Mouse (Mus musculus): ENCODE results near the gene Tbk1. TPM values are rescaled to one million over a fixed set of nuclear protein-coding genes. Genes with fewer than 3 reads are reported as not detected.

Tbk1 gene
- polyA plus RNA-seq, 1 experiment: 288 TPM

DNA sequence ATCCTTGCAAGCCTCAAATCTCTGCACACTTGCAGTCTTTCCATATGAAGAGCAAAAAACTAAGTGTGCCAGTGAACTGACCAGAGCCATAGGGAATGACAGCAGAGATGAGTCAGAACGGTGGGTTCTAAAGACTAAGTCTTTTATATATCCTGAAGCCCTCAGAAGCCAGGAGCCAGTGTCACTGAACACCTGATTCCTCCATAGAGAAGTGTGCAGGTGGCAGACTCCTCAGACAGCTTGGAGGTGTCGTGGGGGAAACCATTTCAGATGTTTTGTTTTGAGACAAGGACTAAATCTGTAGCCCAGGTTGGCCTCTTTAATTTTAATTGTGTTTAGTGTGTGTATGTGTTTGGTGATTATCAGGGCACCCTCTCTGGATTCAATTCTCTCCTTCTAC, 87.5 kb downstream of the Tbk1 start:
- 78% methylated on average over 2 of the region's 2 CpGs for WGBS
- TF ChIP-seq POLR2A (IDR thresholded peaks at IDR 0.05; ENCODE audit: insufficient read depth, low read depth, low read length) (no peak), CTCF (IDR thresholded peaks at IDR 0.05; ENCODE audit: insufficient read depth, low read depth, low read length) (no peak)
- H3K27ac ChIP-seq (ENCODE audit: insufficient read depth, low read depth, low read length): no peak overlapping the region
- no peak overlapping the region for H3K4me3 ChIP-seq (ENCODE audit: insufficient read depth, low read depth, low read length)
- H3K4me1 ChIP-seq (ENCODE audit: control insufficient read depth, insufficient read depth, low read length): no peaks in the 10 kb centered on the region

DNA sequence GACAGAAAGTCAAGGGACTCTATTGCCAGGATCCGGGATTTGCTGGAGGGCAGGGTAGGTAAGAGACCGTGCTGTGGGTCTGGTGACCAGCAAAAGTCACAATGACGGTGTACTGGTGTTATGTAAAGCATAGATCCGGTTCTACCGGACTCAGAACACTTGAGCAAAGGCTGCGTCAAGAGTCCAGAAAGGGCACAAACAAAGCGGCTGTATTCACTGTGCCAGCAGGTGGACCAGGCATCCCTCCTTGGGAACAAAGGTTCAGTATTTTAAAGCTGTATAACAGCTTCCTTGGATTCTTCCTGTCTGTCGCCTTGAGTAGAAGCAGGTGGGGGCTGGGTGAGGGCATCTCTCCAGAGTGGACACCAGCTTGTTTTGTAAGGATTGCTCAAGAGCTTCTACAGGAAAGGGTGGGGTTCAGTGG, 88.1 kb downstream of the Tbk1 start:
- TF ChIP-seq POLR2A (IDR thresholded peaks at IDR 0.05; ENCODE audit: insufficient read depth, low read depth, low read length): no peak
- no peak for TF ChIP-seq CTCF (IDR thresholded peaks at IDR 0.05; ENCODE audit: insufficient read depth, low read depth, low read length)
- Histone ChIP-seq H3K4me1 (ENCODE audit: control insufficient read depth, insufficient read depth, low read length) (no peaks in the 10 kb centered on the region), H3K4me3 (ENCODE audit: insufficient read depth, low read depth, low read length) (no peak overlapping the region), H3K27ac (ENCODE audit: insufficient read depth, low read depth, low read length) (no peak overlapping the region)
- WGBS: 66% methylated on average over 8 of the region's 8 CpGs

DNA sequence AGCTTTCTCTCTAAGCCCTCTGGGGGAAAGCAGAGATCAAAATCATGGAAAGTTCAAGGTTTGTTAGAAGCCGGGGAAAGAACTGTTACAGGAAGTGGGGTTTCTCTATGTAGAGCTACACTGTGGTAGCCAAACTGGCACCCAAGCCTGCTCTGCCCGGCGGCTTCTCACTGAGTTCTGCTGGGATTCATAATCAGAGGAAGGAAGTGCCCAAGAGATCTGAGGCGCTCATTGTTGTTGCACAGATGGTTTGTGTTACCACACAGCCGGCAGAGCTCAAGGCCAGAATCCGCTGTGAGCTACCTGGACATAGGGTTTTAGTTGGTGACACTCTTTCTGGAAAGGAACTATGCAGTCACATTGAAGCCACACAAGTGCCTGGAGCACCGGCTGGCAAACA, 88.6 kb downstream of the Tbk1 start:
- Histone ChIP-seq H3K4me3 (ENCODE audit: insufficient read depth, low read depth, low read length) (no peak overlapping the region), H3K4me1 (ENCODE audit: control insufficient read depth, insufficient read depth, low read length) (no peaks in the 10 kb centered on the region), H3K27ac (ENCODE audit: insufficient read depth, low read depth, low read length) (no peak overlapping the region)
- TF ChIP-seq POLR2A (IDR thresholded peaks at IDR 0.05; ENCODE audit: insufficient read depth, low read depth, low read length): no peak
- TF ChIP-seq CTCF (IDR thresholded peaks at IDR 0.05; ENCODE audit: insufficient read depth, low read depth, low read length): no peak
- WGBS: 78% methylated on average over 7 of the region's 7 CpGs

DNA sequence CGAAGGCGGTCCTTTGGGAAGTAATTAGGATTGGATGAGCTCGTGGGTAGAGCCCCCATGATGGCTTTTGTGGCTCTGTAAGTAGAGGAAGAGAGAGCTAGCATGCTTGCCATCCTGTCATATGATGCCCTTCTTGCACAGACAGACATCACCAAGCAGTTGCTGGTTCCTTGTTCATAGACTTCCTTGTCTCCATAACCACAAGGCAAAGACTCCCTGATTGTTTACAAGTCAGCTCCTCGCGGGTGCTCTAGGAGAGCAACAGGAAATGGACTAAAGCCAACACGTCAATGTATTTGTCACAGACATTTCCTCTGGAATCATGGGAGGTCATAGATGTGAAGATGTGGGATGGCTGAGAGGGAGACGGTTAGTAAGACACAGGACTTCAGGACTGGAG, 90.0 kb downstream of the Tbk1 start:
- TF ChIP-seq POLR2A (IDR thresholded peaks at IDR 0.05; ENCODE audit: insufficient read depth, low read depth, low read length) (no peak), CTCF (IDR thresholded peaks at IDR 0.05; ENCODE audit: insufficient read depth, low read depth, low read length) (no peak)
- Histone ChIP-seq H3K4me1 (ENCODE audit: control insufficient read depth, insufficient read depth, low read length) (no peaks in the 10 kb centered on the region), H3K4me3 (ENCODE audit: insufficient read depth, low read depth, low read length) (no peak overlapping the region), H3K27ac (ENCODE audit: insufficient read depth, low read depth, low read length) (no peak overlapping the region)
- WGBS: 83% methylated on average over 7 of the region's 7 CpGs

Other genes with a start within 250 kb of the Tbk1 start
- not detected in 2 replicates for gene Tbc1d30, start 235.5 kb downstream of the Tbk1 start, polyA plus RNA-seq (2012; ENCODE audit: insufficient read depth, insufficient read length, low replicate concordance, missing spikeins)
- gene Gns, start 221.7 kb downstream of the Tbk1 start, polyA plus RNA-seq (2012; ENCODE audit: insufficient read depth, insufficient read length, low replicate concordance, missing spikeins): not detected in 2 replicates
- not detected in 2 replicates for gene Rassf3, start 110.4 kb downstream of the Tbk1 start, polyA plus RNA-seq (2012; ENCODE audit: insufficient read depth, insufficient read length, low replicate concordance, missing spikeins)
- gene Xpot, start 39.5 kb upstream of the Tbk1 start, polyA plus RNA-seq (2012; ENCODE audit: insufficient read depth, insufficient read length, low replicate concordance, missing spikeins): not detected in 2 replicates
- gene D930020B18Rik, start 54.8 kb upstream of the Tbk1 start, polyA plus RNA-seq (2012; ENCODE audit: insufficient read depth, insufficient read length, low replicate concordance, missing spikeins): not detected in 2 replicates
- gene BC048403, start 153.2 kb upstream of the Tbk1 start, polyA plus RNA-seq (2012; ENCODE audit: insufficient read depth, insufficient read length, low replicate concordance, missing spikeins): not detected in 2 replicates